In the genomic region with DNA sequence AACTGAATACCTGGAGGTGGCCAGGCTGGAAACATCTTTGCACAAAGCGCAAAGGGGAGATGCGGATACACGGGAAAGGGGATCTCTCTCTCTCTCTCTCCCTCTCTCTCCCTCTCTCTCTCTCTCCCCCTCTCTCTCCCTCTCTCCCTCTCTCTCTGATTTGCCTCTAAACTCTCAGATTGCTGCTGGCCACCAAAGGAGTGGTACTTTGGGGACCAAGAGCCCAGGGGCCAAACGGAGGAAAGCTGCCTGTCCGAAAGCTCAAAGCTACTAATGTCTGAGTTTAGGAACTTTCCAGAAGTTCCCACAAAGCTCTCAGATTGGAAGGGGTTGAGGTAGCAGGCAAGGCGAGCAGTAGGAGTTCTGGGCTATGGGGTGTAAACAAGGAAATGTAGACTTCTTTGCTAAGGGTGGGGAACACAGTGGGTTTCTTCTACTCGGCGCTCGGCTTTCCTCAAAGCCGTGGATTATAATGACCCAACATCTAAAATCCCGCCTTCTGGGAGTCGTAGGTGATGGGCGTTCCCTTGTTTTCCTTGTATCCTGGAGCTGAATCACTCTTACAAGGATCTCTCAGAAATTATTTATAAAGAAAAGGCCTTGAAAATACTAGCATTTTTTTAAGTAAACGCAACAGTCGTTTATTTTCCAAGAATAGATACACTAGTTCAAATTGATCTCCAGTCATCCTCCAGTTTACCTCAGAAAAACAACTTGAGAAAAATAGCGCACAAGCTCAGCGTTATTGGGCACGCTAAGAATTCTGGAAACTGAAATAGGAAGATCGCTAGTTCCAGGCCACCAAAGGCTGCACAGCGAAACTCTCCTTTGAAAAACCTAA, we compare ENCODE assay signal across 13 mouse cellular contexts. TPM values are rescaled to one million over a fixed set of nuclear protein-coding genes. Genes with fewer than 3 reads are reported as not detected.
A peak's percentile ranks its signal among the peaks of the same experiment; 100 is the strongest.
DNase-seq lines count a peak whose midpoint lies in the region; ATAC-seq and TF ChIP-seq lines count a peak whose summit lies in the region.
"Had no signal": no experiment of that assay in that cellular context is flagged by ENCODE, and none has a peak within 500 bp of the region (broad histone marks: within the 10 kb centered on the region; RNA-seq: fewer than 3 reads in every experiment).

No protein-coding gene starts in this region.

- H3K9ac ChIP-seq in heart, embryonic 13.5 days: no peak overlapping the region
- no peak overlapping the region for H3K9ac ChIP-seq in stomach, embryonic 15.5 days
- no peak overlapping the region for H3K9ac ChIP-seq in stomach, postnatal 0 days (ENCODE audit: low read length)
- H3K9ac ChIP-seq in heart, postnatal 0 days (replicated peaks; ENCODE audit: low read depth, low read length): no peak overlapping the region

- peaks cover 78% of the 10 kb centered on the region for H3K27me3 ChIP-seq in heart, embryonic 13.5 days (replicated peaks)
- peaks cover 70% of the 10 kb centered on the region for H3K27me3 ChIP-seq in stomach, embryonic 15.5 days (replicated peaks)
- peaks cover 28% of the 10 kb centered on the region for H3K27me3 ChIP-seq in stomach, postnatal 0 days (ENCODE audit: control insufficient read depth, insufficient read depth, low read length)
- peaks cover 79% of the 10 kb centered on the region for H3K27me3 ChIP-seq in heart, postnatal 0 days (ENCODE audit: control insufficient read depth, insufficient read depth, low read length)
- no peaks in the 10 kb centered on the region; the same call in none of the 2 replicates for H3K27me3 ChIP-seq in splenic B cell, adult 2 months (ENCODE audit: control insufficient read depth, insufficient read depth, low read length, poor library complexity, severe bottlenecking)

- H3K36me3 ChIP-seq in heart, embryonic 13.5 days: no peaks in the 10 kb centered on the region
- no peaks in the 10 kb centered on the region for H3K36me3 ChIP-seq in stomach, embryonic 15.5 days
- no peaks in the 10 kb centered on the region for H3K36me3 ChIP-seq in stomach, postnatal 0 days (ENCODE audit: control insufficient read depth, insufficient read depth, low read length)
- H3K36me3 ChIP-seq in heart, postnatal 0 days (replicated peaks; ENCODE audit: control insufficient read depth, insufficient read depth, low read length): no peaks in the 10 kb centered on the region
- no peaks in the 10 kb centered on the region for H3K36me3 ChIP-seq in splenic B cell, adult 2 months (ENCODE audit: control insufficient read depth, insufficient read depth, low read length, poor library complexity, severe bottlenecking)

- no peak for TF ChIP-seq CTCF in stomach, postnatal 0 days (IDR thresholded peaks at IDR 0.05; ENCODE audit: low read depth)
- TF ChIP-seq CTCF in heart, postnatal 0 days (IDR thresholded peaks at IDR 0.05; ENCODE audit: low read depth): no peak

- TF ChIP-seq EP300 in stomach, postnatal 0 days (optimal IDR thresholded peaks at IDR 0.05): no peak
- no peak for TF ChIP-seq EP300 in heart, postnatal 0 days (IDR thresholded peaks at IDR 0.05; ENCODE audit: low read depth)

- no peak overlapping the region for H3K27ac ChIP-seq in heart, embryonic 13.5 days (replicated peaks)
- no peak overlapping the region for H3K27ac ChIP-seq in stomach, embryonic 15.5 days
- H3K27ac ChIP-seq in stomach, postnatal 0 days (replicated peaks): no peak overlapping the region
- H3K27ac ChIP-seq in heart, postnatal 0 days (ENCODE audit: low read depth): no peak overlapping the region

- H3K9me3 ChIP-seq in heart, embryonic 13.5 days: no peaks in the 10 kb centered on the region
- no peaks in the 10 kb centered on the region for H3K9me3 ChIP-seq in stomach, embryonic 15.5 days
- no peaks in the 10 kb centered on the region for H3K9me3 ChIP-seq in stomach, postnatal 0 days (ENCODE audit: control insufficient read depth, low read length)
- no peaks in the 10 kb centered on the region for H3K9me3 ChIP-seq in heart, postnatal 0 days (replicated peaks; ENCODE audit: control insufficient read depth, low read length)

- 3% methylated on average over 20 of the region's 20 CpGs for WGBS in heart, embryonic 13.5 days
- WGBS in stomach, embryonic 15.5 days: 3% methylated on average over 20 of the region's 20 CpGs
- WGBS in stomach, postnatal 0 days: 5% methylated on average over 20 of the region's 20 CpGs
- WGBS in heart, postnatal 0 days: 6% methylated on average over 20 of the region's 20 CpGs

- ATAC-seq in heart, embryonic 13.5 days (ENCODE audit: extremely low read depth, insufficient number of reproducible peaks, low FRiP score, low TSS enrichment): no peak
- no peak for ATAC-seq in stomach, embryonic 15.5 days (ENCODE audit: insufficient read depth, low FRiP score, low read depth)
- ATAC-seq in stomach, postnatal 0 days (ENCODE audit: low FRiP score, low TSS enrichment): no peak
- no peak for ATAC-seq in heart, postnatal 0 days (ENCODE audit: insufficient read depth, low read depth)
- ATAC-seq in erythroblast, adult 5-6 weeks (replicated peaks; ENCODE audit: low FRiP score, poor library complexity, severe bottlenecking): no peak

- peaks cover 28% of the 10 kb centered on the region for H3K4me1 ChIP-seq in heart, embryonic 13.5 days
- H3K4me1 ChIP-seq in stomach, embryonic 15.5 days: peaks cover 23% of the 10 kb centered on the region
- H3K4me1 ChIP-seq in stomach, postnatal 0 days (replicated peaks; ENCODE audit: control insufficient read depth, insufficient read depth): no peaks in the 10 kb centered on the region
- no peaks in the 10 kb centered on the region for H3K4me1 ChIP-seq in heart, postnatal 0 days (ENCODE audit: control insufficient read depth, insufficient read depth)

- no peak for DNase-seq in heart, postnatal 14 days
- no peak for DNase-seq in stomach, postnatal 0 days (ENCODE audit: low spot score)
- DNase-seq in heart, postnatal 0 days (ENCODE audit: low spot score): no peak
- peak; percentile 8 for DNase-seq in splenic B cell, adult 2 months (ENCODE audit: low read depth, low spot score)
- DNase-seq in ovary, postnatal 14 days (ENCODE audit: low spot score): no peak
- DNase-seq: gastrocnemius, postnatal 14 days had no signal

- peak overlapping the region; percentile 61 for H3K4me2 ChIP-seq in heart, embryonic 13.5 days
- H3K4me2 ChIP-seq in stomach, embryonic 15.5 days: no peak overlapping the region
- H3K4me2 ChIP-seq in stomach, postnatal 0 days (replicated peaks; ENCODE audit: low read depth): no peak overlapping the region
- H3K4me2 ChIP-seq in heart, postnatal 0 days (ENCODE audit: low read depth, low read length): peak overlapping the region; percentile 24; the same call in 1 of the 2 replicates

- intact Hi-C loops in heart, postnatal 14 days (cut with DNase I): no loop called here

- peak overlapping the region; percentile 41; the same call in 1 of the 2 replicates for H3K4me3 ChIP-seq in heart, embryonic 13.5 days
- peak overlapping the region; percentile 21; the same call in 1 of the 2 replicates for H3K4me3 ChIP-seq in stomach, embryonic 15.5 days (replicated peaks)
- H3K4me3 ChIP-seq in stomach, postnatal 0 days (ENCODE audit: low read depth, low read length): no peak overlapping the region
- H3K4me3 ChIP-seq in heart, postnatal 0 days (ENCODE audit: low read depth, low read length): peak overlapping the region; percentile 32; the same call in 1 of the 2 replicates

RNA-seq across cellular contexts. Expression of gene Foxd4, which starts 2.9 kb away (rescaled TPM):
- not detected in 2 replicates for polyA plus RNA-seq in heart, embryonic 13.5 days (2015; fragmentation: Nextera tagmentation; extraction: Ambion mirVana)
- total RNA-seq in heart, postnatal 14 days (2021): not detected
- not detected in 2 replicates for polyA plus RNA-seq in stomach, embryonic 15.5 days (2015; fragmentation: Nextera tagmentation; extraction: Ambion mirVana)
- 0.08 TPM in 1 of 2 replicates, not detected in the other for polyA plus RNA-seq in stomach, postnatal 0 days (2015; fragmentation: Nextera tagmentation; extraction: Ambion mirVana)
- total RNA-seq in heart, postnatal 0 days (2014; rRNA removed; ENCODE audit: low replicate concordance): not detected in 2 replicates
- polyA plus RNA-seq in heart, postnatal 0 days (2015; fragmentation: Nextera tagmentation; extraction: Ambion mirVana): not detected in 2 replicates
- not detected in 2 replicates for total RNA-seq in erythroblast, adult 5-6 weeks (2015; ENCODE audit: low replicate concordance)
- 0.14 TPM in 1 of 2 replicates, not detected in the other for total RNA-seq in erythroblast, adult 5-6 weeks (2017; ENCODE audit: low replicate concordance)
- total RNA-seq: adrenal gland, adult 2 months; gastrocnemius, postnatal 14 days; liver, adult 2 months had no signal
- polyA plus RNA-seq: adrenal gland, adult 2 months; liver, adult 2 months; thymus, postnatal 0 days had no signal

RNA-seq across cellular contexts. Expression of gene Gm10053, which starts 22.6 kb away (rescaled TPM):
- 603 and 704 TPM in 2 replicates for polyA plus RNA-seq in heart, embryonic 13.5 days (2015; fragmentation: Nextera tagmentation; extraction: Ambion mirVana)
- total RNA-seq in heart, postnatal 14 days (2021): 1,000 to 10,000 TPM; 1,073 to 1,123 TPM
- 251 and 260 TPM in 2 replicates for polyA plus RNA-seq in stomach, embryonic 15.5 days (2015; fragmentation: Nextera tagmentation; extraction: Ambion mirVana)
- 306 and 325 TPM in 2 replicates for polyA plus RNA-seq in stomach, postnatal 0 days (2015; fragmentation: Nextera tagmentation; extraction: Ambion mirVana)
- 390 and 396 TPM in 2 replicates for total RNA-seq in heart, postnatal 0 days (2014; rRNA removed; ENCODE audit: low replicate concordance)
- polyA plus RNA-seq in heart, postnatal 0 days (2015; fragmentation: Nextera tagmentation; extraction: Ambion mirVana): 1,580 and 1,639 TPM in 2 replicates
- total RNA-seq in erythroblast, adult 5-6 weeks (2015; ENCODE audit: low replicate concordance): 45.9 and 72.7 TPM in 2 replicates
- total RNA-seq in erythroblast, adult 5-6 weeks (2017; ENCODE audit: low replicate concordance): 11.7 and 18.5 TPM in 2 replicates

RNA-seq across cellular contexts. Expression of gene Pgm5, which starts 36.5 kb away (rescaled TPM):
- 5.0 and 5.3 TPM in 2 replicates for polyA plus RNA-seq in heart, embryonic 13.5 days (2015; fragmentation: Nextera tagmentation; extraction: Ambion mirVana)
- total RNA-seq in heart, postnatal 14 days (2021): 10 to 100 TPM; 84.6 to 88.8 TPM
- polyA plus RNA-seq in stomach, embryonic 15.5 days (2015; fragmentation: Nextera tagmentation; extraction: Ambion mirVana): 10.9 and 11.9 TPM in 2 replicates
- 5.5 and 6.3 TPM in 2 replicates for polyA plus RNA-seq in stomach, postnatal 0 days (2015; fragmentation: Nextera tagmentation; extraction: Ambion mirVana)
- total RNA-seq in heart, postnatal 0 days (2014; rRNA removed; ENCODE audit: low replicate concordance): 106 and 163 TPM in 2 replicates
- 3.9 and 4.9 TPM in 2 replicates for polyA plus RNA-seq in heart, postnatal 0 days (2015; fragmentation: Nextera tagmentation; extraction: Ambion mirVana)
- 0.84 TPM in 1 of 2 replicates, not detected in the other for total RNA-seq in erythroblast, adult 5-6 weeks (2015; ENCODE audit: low replicate concordance)
- not detected in 2 replicates for total RNA-seq in erythroblast, adult 5-6 weeks (2017; ENCODE audit: low replicate concordance)
- total RNA-seq: megakaryocyte progenitor cell, adult 5-6 weeks had no signal

Comparison
In these comparisons a context has a peak if more than half of its experiments do, and no peak if none do; other contexts are left out.
1. H3K4me2 ChIP-seq: peak in heart, embryonic 13.5 days (single experiment) and heart, postnatal 0 days (single experiment); none in stomach, embryonic 15.5 days (single experiment) and stomach, postnatal 0 days (single experiment).